Mouse (Mus musculus): Measurements from ENCODE around the gene Rab11fip4. TPM values are rescaled to one million over a fixed set of nuclear protein-coding genes. Genes with fewer than 3 reads are reported as not detected.

Gene Rab11fip4
- polyA plus RNA-seq, 2 experiments, result 0.46 to 0.63 TPM

GRCm38 (mm10) chr11:79652257-79652656 lies 61.2 kb downstream of the Rab11fip4 start:
- WGBS (ENCODE audit: insufficient replicate concordance), result 39% methylated on average over 9 of the region's 9 CpGs
- H3K4me1 ChIP-seq (replicated peaks; ENCODE audit: control insufficient read depth in 2 of 2, insufficient read depth in 2 of 2, low read length in 1 of 2), result peaks cover 0 to 5% of the 10 kb centered on the region in 2 experiments; a peak in 1 of 4 replicates
- no peak overlapping the region for H3K27ac ChIP-seq
- H3K9me3 ChIP-seq (ENCODE audit: control insufficient read depth, low read length), result no peaks in the 10 kb centered on the region
- no peak for ATAC-seq (ENCODE audit: insufficient read depth)
- H3K9ac ChIP-seq (replicated peaks), result no peak overlapping the region
- no peaks in the 10 kb centered on the region for H3K36me3 ChIP-seq (replicated peaks; ENCODE audit: control insufficient read depth, insufficient read depth, low read depth)
- no peak overlapping the region for H3K4me2 ChIP-seq (ENCODE audit: low read depth)
- no peaks in the 10 kb centered on the region for H3K27me3 ChIP-seq (ENCODE audit: control insufficient read depth, insufficient read depth, low read length)
- TF ChIP-seq EP300 (IDR thresholded peaks at IDR 0.05; ENCODE audit: low read depth) (no peak), CTCF (IDR thresholded peaks at IDR 0.05; ENCODE audit: low read depth) (no peak)
- DNase-seq (ENCODE audit: low read depth in 3 of 3, low spot score in 3 of 3), result no peak
- H3K4me3 ChIP-seq (ENCODE audit: insufficient read depth in 1 of 2, low read depth in 2 of 2, low read length in 2 of 2), result no peak overlapping the region

GRCm38 (mm10) chr11:79652921-79653575 lies 62.0 kb downstream of the Rab11fip4 start:
- TF ChIP-seq CTCF (IDR thresholded peaks at IDR 0.05; ENCODE audit: low read depth) (no peak), EP300 (IDR thresholded peaks at IDR 0.05; ENCODE audit: low read depth) (no peak)
- no peak overlapping the region for H3K4me3 ChIP-seq (ENCODE audit: insufficient read depth in 1 of 2, low read depth in 2 of 2, low read length in 2 of 2)
- DNase-seq (ENCODE audit: low read depth in 3 of 3, low spot score in 3 of 3) (no peak), ATAC-seq (ENCODE audit: insufficient read depth) (no peak)
- WGBS (ENCODE audit: insufficient replicate concordance), result 70% methylated on average over 20 of the region's 20 CpGs
- peaks cover 0 to 5% of the 10 kb centered on the region in 2 experiments; a peak in 1 of 4 replicates for H3K4me1 ChIP-seq (replicated peaks; ENCODE audit: control insufficient read depth in 2 of 2, insufficient read depth in 2 of 2, low read length in 1 of 2)
- H3K27me3 ChIP-seq (ENCODE audit: control insufficient read depth, insufficient read depth, low read length), result no peaks in the 10 kb centered on the region
- no peak overlapping the region for H3K27ac ChIP-seq
- no peaks in the 10 kb centered on the region for H3K9me3 ChIP-seq (ENCODE audit: control insufficient read depth, low read length)
- no peak overlapping the region for H3K4me2 ChIP-seq (ENCODE audit: low read depth)
- no peaks in the 10 kb centered on the region for H3K36me3 ChIP-seq (replicated peaks; ENCODE audit: control insufficient read depth, insufficient read depth, low read depth)
- H3K9ac ChIP-seq (replicated peaks), result no peak overlapping the region

GRCm38 (mm10) chr11:79654407-79654831 lies 63.4 kb downstream of the Rab11fip4 start:
- DNase-seq (ENCODE audit: low read depth in 3 of 3, low spot score in 3 of 3) (peak in 2 of 3 experiments; percentile 17 to 26), ATAC-seq (ENCODE audit: insufficient read depth) (peak; percentile 67)
- Histone ChIP-seq H3K4me2 (ENCODE audit: low read depth) (no peak overlapping the region), H3K4me1 (replicated peaks; ENCODE audit: control insufficient read depth in 2 of 2, insufficient read depth in 2 of 2, low read length in 1 of 2) (peaks cover 0 to 5% of the 10 kb centered on the region in 2 experiments; a peak in 1 of 4 replicates), H3K27ac (no peak overlapping the region), H3K36me3 (replicated peaks; ENCODE audit: control insufficient read depth, insufficient read depth, low read depth) (no peaks in the 10 kb centered on the region), H3K9me3 (ENCODE audit: control insufficient read depth, low read length) (no peaks in the 10 kb centered on the region), H3K9ac (replicated peaks) (no peak overlapping the region), H3K4me3 (ENCODE audit: insufficient read depth in 1 of 2, low read depth in 2 of 2, low read length in 2 of 2) (no peak overlapping the region), H3K27me3 (ENCODE audit: control insufficient read depth, insufficient read depth, low read length) (no peaks in the 10 kb centered on the region)
- TF ChIP-seq CTCF (IDR thresholded peaks at IDR 0.05; ENCODE audit: low read depth), result no peak
- no peak for TF ChIP-seq EP300 (IDR thresholded peaks at IDR 0.05; ENCODE audit: low read depth)
- WGBS (ENCODE audit: insufficient replicate concordance), result 53% methylated on average over 4 of the region's 4 CpGs

- Histone ChIP-seq H3K27ac (no peak overlapping the region), H3K4me1 (replicated peaks; ENCODE audit: control insufficient read depth in 2 of 2, insufficient read depth in 2 of 2, low read length in 1 of 2) (peaks cover 0 to 3% of the 10 kb centered on the region in 2 experiments; a peak in 1 of 4 replicates), H3K9me3 (ENCODE audit: control insufficient read depth, low read length) (no peaks in the 10 kb centered on the region), H3K4me2 (ENCODE audit: low read depth) (no peak overlapping the region), H3K36me3 (replicated peaks; ENCODE audit: control insufficient read depth, insufficient read depth, low read depth) (no peaks in the 10 kb centered on the region), H3K9ac (replicated peaks) (no peak overlapping the region), H3K4me3 (ENCODE audit: insufficient read depth in 1 of 2, low read depth in 2 of 2, low read length in 2 of 2) (no peak overlapping the region), H3K27me3 (ENCODE audit: control insufficient read depth, insufficient read depth, low read length) (no peaks in the 10 kb centered on the region; the same call in 1 of the 2 replicates)
- TF ChIP-seq CTCF (IDR thresholded peaks at IDR 0.05; ENCODE audit: low read depth), result no peak
- no peak for TF ChIP-seq EP300 (IDR thresholded peaks at IDR 0.05; ENCODE audit: low read depth)
- no peak for DNase-seq (ENCODE audit: low read depth in 3 of 3, low spot score in 3 of 3)
- no peak for ATAC-seq (ENCODE audit: insufficient read depth)
- WGBS (ENCODE audit: insufficient replicate concordance), result 61% methylated on average over 7 of the region's 7 CpGs
Measured at GRCm38 (mm10) chr11:79655592-79655991, 64.6 kb downstream of the Rab11fip4 start.

- H3K4me3 ChIP-seq (ENCODE audit: insufficient read depth in 1 of 2, low read depth in 2 of 2, low read length in 2 of 2), result no peak overlapping the region
- no peak for ATAC-seq (ENCODE audit: insufficient read depth)
- H3K36me3 ChIP-seq (replicated peaks; ENCODE audit: control insufficient read depth, insufficient read depth, low read depth), result no peaks in the 10 kb centered on the region
- no peak overlapping the region for H3K27ac ChIP-seq
- H3K27me3 ChIP-seq (ENCODE audit: control insufficient read depth, insufficient read depth, low read length), result peaks cover 9% of the 10 kb centered on the region
- no peak for DNase-seq (ENCODE audit: low read depth in 3 of 3, low spot score in 3 of 3)
- no peak overlapping the region for H3K4me2 ChIP-seq (ENCODE audit: low read depth)
- TF ChIP-seq CTCF (IDR thresholded peaks at IDR 0.05; ENCODE audit: low read depth) (no peak), EP300 (IDR thresholded peaks at IDR 0.05; ENCODE audit: low read depth) (no peak)
- WGBS (ENCODE audit: insufficient replicate concordance), result 69% methylated on average over 1 of the region's 1 CpGs
- peaks cover 0 to 3% of the 10 kb centered on the region in 2 experiments; a peak in 1 of 4 replicates for H3K4me1 ChIP-seq (replicated peaks; ENCODE audit: control insufficient read depth in 2 of 2, insufficient read depth in 2 of 2, low read length in 1 of 2)
- H3K9ac ChIP-seq (replicated peaks), result no peak overlapping the region
- H3K9me3 ChIP-seq (ENCODE audit: control insufficient read depth, low read length), result no peaks in the 10 kb centered on the region
Measured at GRCm38 (mm10) chr11:79656491-79656890, 65.5 kb downstream of the Rab11fip4 start.
